Mouse (Mus musculus) CD4-positive, CD25-positive, alpha-beta regulatory T cell, adult 2 months (primary cell): Measurements from ENCODE around the gene Hcar1.

Experiments
- DNase-seq: peaks from one replicate; pipeline ENCODE4 v3.0.0-alpha.2; 2012; ENCODE audit warnings: low read depth, low spot score

Gene Hcar1

DNA sequence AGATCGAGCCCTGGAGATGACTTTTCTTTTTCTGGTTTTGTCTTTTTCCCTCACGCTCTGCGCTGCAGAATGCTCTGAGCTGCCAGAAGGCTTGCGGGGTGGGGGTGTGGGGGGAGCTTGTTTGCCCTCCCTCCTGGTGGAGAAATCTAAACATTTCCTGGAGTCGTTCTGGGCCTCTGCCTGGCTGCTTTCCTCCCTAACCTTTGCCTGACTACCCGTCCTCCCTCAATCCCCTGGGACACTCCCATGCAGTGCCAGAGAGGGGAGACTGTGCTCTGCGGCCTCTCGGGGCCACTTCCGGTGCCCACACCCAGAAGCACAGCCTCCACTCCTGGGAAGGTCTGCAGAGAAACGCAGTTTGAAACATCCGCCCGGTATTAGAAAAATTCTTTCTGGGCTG lies at the start of gene Hcar1:
Gene Hcar1 (minus strand): TSS at position 93 of the 400 bp plus-strand sequence.
- DNase-seq, result no peak

DNA sequence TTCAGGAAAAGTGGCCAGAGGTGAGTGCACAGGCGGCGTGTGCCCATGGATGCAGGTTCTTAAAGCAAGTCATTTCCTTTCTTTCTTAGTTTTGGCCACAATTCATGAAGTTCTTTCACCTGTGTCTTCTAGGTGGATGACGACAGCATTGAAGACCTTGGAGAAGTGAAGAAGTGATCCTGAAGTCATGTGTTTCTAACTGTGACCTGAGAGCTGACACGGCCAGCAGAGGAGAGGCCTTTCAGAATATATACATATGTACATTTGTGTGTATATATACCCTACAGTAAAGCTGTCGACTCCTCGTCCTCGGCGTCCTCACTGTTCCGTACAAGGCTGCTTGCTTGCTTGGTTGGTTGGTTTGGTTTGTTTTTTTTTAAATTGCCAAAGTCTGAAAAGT lies 47.3 kb upstream of the Hcar1 start, which contains the start of gene Gm43518:
Gene Gm43518 (plus strand): TSS at position 301 of the 400 bp plus-strand sequence.
- no peak for DNase-seq

DNA sequence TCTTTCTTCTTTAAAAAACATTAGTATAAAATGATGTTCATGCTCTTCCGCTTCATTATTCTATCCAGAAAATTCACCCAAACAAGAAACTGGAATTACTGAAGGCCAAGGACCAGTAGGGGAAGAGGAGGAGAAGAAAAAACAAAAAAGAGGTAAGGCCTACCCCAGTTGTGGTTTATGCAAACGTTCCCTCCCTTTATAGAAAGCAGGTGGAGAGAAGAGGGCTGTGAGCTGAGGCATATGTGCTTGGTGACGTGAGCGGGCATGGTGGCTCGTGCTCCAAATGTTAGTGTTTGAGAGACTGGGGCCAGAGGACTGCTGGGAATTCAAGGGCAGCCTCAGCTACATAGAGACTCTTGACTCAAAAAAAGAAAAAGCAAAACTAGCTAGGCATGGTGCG lies 42.3 kb upstream of the Hcar1 start:
- DNase-seq, result no peak

DNA sequence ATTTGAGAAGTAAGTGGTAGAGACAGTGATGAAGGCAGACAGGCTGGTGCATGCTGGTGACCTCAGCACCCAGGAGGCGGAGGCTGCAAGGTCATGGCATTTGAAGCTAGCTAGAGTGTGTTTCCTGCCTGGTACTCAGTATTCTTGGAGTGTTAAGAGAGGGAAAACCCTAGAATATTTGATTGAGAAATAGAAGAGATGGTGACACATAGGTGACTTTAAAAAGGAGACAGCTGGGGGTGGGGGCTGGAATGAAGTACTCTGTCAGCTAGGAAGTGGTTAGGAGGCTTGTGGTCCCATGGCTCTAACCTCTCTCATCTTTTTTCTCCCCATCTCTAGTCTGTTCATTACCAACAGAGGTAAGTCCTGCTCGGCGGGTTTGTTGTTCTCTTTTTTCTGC lies 35.0 kb upstream of the Hcar1 start:
- DNase-seq, result peak; percentile 61

DNA sequence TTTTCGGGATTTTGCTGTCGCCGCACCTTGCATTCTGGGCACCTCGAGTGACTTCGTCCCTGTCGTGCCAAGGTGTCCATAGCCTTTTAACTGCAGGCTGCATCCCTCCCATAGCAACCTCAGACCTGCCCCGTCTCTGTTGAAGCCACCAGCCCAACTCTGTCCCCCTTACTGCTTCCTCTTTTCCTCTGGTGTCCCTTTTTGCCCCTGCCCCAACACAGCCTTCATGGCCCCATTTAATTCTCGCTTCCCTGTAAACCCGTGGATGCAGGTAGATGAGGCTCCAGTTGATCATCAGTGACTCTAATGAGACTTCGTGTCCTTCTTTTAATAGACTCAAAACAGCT lies 27.8 kb upstream of the Hcar1 start:
- no peak for DNase-seq

DNA sequence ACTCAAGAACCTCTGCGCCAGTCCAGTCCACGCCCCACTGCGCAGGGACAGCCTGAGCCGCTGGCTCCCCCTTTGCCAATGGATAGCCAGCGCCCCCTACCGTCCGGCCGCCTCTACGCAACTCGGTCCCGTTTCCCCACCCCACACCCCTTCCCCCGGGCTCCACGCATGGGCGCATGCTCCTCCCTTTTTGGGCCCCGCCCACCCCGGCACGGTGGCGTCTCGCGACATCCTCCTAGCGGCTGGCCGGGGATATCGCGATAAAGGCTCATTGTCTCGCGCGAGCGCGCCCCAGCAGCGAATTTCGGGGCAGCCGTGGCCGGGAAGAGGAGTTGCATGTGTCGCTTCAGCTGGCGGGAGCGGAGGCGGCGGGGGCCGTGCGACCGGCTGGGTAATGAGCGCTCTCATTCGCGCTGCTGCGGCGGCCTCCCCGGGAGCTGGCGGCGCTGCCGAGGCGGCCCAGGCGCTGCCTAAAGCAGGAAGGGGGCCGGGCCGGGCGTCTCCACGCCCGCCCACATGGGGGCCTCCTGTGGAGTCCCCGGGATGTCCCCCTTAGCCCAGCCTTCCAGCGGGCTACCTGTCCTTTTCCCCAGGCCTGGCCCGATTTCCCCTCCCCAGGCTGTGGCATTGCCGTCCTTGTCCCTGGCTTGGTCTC lies 27.3 kb upstream of the Hcar1 start, which contains the start of gene Denr:
Gene Denr (plus strand): TSS at position 200 of the 655 bp plus-strand sequence.
- peak; percentile 100 for DNase-seq

DNA sequence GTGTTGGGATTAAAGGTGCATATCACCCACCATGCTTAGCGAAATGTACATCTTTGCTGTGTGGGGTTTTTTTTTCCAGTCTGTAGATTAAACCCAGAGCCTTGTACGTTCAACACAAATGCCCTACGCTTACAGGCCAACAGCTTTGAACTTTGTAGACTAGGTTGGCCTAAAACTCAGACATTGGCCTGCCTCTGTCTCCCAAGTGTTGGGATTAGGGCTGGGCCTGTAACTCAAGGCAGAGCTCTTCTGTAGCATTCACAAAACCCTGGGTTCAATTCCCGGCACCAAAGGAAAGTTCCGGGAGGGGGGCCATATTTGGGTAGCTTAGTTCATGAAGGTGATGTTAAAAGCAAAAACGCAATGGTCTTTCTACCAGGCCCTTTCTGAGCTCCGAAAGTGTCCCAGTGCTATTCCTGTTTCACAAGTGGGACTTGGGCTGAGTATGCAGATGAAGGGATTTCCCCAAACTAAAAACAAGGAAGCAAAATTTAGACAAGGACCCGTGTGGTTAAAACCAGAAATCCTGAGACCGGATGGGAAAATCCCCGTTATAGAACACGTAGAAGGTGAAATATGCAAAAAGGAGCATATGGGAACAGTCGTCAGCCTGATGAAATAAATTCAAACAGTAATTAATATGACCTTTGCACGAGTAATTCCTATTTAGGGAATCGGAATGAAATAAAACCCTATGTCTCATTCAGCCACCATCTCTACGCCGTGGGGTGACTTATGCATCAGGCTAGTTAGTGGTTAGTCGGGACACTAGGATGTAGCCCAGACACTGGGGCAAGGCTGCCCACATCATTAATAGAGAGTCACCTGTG lies 26.5 kb upstream of the Hcar1 start:
- no peak for DNase-seq

DNA sequence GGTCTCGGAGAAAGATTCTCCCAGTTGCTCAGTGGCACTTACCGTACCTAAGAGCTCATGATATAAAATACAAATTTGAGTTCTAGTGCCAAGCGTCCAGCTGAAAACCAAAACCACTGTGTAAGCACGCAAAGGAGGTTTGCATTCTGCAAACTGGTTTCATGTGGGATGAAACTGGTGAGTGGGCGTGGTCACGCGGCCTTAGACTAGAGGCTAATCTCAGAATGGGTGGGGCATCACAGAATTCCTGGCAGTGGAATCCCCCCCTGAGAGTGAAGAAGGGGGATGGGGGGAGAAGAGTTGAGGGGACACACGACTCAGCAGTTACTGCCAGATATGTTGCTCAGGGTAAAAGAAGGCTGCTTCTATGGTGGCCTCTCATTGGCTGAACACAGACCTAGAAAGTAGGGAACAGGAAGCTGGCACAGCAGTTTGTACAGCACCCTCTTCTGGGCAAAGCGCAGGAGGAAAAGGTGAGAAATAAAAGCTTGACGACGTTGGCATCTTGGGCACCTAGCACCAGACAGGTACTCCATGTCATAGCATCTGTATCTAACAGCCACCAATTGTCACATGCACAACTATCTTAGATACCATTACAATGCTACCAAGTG lies 24.3 kb upstream of the Hcar1 start:
- no peak for DNase-seq

DNA sequence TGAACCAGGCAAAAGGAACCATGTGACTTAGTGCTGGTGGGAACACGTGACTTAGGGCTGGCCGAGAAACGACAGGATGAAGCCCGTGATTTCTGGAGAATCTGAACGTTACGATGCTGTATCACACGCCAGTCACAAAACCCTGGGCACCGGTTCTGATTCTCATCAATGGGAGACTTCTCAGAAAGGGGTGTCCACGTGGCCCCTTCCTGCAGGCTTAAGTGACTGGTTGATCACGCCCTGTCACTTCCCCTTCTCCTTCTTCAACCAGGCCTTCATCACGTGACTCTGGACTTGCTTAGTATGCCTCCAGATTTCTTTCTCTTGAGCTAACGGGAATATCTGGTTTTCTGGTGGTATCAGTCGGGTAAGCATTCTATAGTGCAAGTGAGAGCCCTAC lies 17.5 kb upstream of the Hcar1 start:
- peak; percentile 25 for DNase-seq

DNA sequence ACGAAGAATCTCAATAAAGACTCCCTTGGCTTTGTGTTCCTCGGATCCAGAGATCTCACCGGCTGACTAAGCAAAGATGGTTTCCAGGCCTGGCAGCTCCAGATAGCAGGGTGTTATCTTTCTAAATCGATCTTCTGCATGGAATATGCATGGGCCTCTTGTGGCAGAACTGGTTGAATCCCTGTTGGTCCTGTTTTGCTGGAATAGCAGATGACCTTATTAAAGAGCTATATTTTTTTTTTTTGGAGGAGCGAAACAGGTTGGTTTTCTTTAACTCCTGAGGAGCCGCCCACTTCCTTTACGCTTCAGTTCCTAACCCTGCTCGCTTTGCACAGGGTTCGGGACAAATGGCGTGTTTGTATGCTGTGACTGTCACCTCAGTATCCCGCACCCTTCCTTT lies 16.6 kb upstream of the Hcar1 start:
- no peak for DNase-seq

DNA sequence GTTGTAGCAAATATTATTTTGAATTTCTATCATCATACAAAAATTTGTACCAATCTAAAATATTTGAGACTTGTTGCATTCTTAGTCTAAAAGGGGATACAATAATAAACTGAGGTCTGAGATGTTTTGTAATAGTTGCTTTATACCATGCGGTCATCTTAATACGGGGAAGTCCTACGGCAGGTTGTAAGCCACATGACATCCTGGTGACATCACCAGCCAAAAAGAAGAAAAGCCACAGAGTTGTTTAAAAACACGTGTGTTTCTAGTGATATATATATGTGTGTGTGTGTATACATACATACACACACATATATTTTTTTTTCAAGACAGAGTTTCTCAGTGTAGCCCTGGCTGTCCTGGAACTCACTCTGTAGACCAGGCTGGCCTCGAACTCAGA lies 13.7 kb upstream of the Hcar1 start:
- no peak for DNase-seq

DNA sequence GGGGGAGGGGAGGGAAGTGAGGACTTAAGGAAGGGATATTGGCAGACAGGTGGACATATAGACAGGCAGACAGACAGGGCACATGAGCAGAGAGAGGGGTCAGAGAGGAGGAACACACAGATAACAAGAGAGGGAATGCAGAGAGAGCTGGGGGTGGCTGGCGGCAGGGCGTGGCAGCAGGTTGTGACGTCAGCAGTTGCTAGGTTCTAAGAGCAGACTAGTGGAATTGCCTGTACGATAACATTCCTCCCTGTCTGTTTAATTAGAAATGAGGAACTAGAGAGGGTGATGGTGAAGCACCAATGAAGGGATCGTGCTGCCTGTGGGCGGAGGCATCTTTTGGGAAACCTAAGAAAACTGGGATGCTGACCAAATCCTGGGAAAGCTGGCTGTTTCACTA lies 11.8 kb upstream of the Hcar1 start:
- DNase-seq, result peak; percentile 73

DNA sequence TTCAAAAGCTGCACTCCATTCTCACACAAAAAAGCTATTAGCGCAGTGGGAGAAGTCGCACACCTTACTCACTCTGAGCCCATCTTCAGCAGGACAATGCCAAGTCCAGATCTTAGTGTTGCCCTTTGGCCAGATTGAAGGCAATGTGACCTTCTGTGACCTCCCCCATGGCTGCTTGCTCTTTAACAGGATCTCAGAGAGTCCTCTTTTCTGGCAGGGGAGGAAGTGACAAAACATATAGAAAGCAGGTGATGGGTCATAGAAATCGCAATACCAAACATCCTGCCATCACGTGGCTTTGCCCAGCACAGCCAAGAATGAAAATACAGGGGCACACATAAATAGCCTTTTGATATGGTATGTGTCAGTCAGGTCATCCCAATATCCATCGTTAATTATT lies 11.2 kb upstream of the Hcar1 start:
- DNase-seq, result no peak

DNA sequence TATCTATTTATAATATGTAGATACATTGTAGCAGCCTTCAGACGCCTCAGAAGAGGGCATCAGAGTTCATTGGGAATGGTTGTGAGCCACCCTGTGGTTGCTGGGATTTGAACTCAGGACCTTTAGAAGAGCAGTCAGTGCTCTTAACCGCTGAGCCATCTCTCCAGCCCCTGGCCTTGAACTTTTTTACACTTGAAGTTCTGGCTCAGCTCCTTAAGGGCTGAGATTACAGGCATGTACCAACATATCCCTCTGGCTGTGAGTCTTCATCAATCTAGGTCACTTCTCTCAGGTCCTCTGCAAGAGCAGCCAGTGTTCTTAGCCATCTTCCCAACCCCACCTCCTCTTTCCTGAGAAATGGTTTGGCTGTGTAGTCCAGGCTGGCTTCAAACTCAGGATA lies 10.5 kb upstream of the Hcar1 start:
- DNase-seq, result no peak

DNA sequence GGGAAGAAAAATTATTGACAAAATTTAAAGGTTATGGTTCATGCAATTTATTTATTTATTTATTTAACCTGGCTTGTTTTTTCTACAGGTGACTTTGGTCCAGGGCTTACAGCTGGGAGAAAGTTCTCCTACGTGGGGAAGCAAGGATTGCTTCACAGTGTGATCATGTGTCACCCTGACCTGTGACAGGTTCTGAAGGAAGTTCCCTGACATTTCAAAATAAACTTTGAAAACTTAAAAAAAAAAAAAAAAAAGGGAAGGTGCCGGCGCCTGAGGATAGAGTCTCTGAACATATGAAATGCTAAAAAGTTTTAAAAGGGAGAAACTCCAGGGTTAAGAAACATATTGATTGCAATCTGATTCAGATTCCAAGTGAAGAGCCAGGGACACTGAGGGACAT lies 6.5 kb upstream of the Hcar1 start:
- DNase-seq, result no peak

DNA sequence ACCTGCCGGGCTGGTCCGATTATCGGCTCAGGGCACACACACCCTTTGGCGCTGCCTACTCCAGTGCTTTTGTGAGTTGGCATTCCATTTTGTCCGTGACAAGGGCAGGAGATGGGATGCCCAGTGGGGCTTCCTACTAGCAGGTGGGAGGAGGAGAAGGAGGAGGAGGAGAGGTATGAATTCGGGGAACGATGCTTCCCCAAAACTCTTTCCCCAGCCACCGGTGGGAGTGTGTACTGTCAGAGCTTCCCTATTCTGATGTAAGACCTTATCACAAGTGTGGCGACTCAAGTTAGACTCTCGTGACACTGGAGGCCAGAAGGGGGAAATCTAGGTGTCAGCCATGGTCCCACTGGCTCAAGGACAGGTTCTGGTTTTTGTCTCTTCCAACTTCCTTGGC lies 4.5 kb upstream of the Hcar1 start:
- no peak for DNase-seq

DNA sequence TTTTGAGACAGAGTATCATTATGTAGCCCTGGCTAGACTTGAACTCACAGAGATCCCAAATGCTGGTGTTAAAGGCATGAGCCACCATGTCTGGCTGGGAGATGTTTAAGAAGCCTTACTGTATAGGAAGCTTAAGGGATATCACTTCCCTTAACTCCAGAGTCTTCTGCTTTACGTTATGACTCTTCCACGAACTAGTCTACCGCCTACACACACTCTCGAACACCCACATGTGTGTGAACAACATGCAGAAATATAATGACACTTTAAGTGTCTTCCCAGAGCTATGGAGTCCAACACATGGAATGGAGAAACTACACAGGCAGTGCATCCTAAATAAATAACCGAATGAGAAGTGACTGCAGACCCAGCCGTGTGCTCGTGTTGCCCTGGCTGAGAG lies 4.1 kb upstream of the Hcar1 start:
- no peak for DNase-seq

DNA sequence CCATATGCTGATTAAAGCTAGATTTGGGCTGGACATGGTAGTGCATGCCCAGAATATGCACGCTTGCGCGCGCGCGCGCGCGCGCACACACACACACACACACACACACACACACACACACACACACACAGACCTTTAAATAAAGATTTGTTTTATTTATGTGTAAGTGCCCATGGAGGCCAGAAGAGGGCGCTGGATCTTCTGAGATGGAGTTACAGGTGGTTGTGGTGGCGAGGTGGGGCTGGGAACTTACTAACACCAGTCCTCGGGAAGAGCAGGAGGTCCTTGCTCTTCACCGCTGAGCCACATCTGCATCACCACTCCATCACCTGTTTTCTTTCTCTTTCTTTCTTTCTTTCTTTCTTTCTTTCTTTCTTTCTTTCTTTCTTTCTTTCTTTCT lies 958 bp upstream of the Hcar1 start:
- no peak for DNase-seq

DNA sequence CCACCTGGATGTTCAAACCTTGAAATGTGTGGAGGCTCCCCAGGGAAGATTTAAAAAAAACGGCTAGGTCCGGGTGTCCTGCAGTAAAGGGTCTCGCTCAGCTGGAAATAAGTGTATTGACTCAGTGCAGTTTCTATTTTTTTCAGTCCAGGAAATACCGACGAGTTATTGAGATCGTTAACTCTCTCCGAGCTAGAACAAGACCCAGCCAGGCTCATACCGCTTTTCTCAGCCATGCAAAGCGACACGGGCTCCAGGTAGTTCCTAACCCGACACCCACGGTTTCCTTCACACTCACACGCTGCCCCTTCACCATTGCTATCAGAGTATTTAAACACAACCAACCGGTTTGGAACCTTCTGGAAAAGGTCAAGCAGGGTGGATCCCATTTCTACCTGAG lies 1.8 kb downstream of the Hcar1 start:
- DNase-seq, result no peak

DNA sequence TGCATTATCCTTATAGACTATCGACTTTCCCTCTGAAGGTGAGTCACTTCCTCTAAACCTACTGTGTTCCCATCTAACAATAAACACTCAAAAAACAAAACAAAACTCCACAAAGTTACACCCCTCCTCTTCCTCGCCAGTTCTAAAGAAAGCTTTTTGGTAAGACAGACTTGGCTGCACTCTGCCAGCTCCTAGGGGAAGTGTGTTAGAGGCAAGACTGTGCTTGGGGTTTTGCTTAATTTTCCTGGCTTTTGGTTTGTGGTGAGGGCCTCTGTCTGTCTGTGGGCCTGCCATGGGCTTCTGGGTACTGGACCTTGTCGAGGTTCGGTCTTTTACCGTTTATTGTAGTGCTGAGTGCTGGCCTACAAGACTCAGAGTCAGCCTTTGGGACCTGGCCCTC lies 5.6 kb downstream of the Hcar1 start:
- DNase-seq, result no peak

DNA sequence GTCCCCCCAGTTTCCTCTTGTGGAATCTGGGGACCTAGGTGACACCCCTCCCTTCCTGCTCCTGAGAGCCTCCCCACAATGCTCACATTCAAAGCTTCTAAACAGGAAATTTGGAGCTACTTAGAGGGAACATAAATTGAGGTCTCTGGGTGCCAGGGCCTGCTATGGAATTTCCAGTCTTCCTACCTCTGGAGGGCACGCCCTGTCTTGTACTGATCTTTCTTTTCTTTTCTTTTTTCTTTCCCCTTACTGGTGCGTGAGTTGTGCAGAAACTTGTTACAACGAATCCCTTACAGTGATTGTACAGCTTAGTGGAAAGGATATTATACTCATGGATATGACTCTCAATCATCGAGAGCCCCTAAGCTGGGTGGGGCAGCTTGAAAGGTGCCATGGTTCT lies 10.2 kb downstream of the Hcar1 start:
- DNase-seq, result no peak

DNA sequence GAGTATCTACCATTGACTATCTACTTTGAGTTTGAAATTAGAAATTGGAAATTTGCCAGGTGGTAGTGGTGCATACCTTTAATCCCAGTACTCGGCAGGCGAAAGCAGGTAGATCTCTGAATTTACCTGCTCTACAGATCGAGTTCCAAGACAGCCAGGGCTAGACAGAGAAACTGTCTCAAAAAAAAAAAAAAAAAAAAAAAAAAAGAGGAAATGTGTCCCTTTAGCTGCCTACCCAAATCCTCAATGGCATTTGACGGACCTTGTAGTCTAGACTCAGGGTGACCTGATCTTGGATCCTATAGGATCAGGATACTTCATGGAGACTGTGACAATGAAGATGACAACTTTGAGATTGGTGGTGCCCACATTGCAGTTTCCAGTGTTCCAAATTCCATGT lies 13.4 kb downstream of the Hcar1 start:
- no peak for DNase-seq

DNA sequence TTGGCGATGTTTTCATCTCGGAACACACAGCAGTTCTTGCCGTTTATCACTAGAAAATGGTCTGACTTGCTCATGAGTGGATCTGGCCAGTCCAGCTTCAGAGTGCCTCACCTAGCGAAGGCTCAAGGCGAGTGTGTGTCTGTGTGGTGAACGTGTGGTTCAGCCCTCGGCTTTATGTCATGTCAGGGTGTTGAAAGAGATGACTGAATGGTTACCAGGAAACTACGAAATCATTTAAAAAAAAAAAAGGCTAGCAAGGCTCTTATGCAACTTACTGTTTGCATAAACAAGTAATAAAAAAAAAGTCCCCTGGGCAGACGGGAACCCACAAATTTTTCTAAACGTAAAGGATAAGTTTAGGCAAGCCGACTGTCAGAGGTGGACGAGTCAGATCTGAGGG lies 14.5 kb downstream of the Hcar1 start, which contains the start of gene Hcar2:
Gene Hcar2 (minus strand): TSS at position 135 of the 400 bp plus-strand sequence.
- DNase-seq, result no peak
